Mouse (Mus musculus): ENCODE results near the gene Morn1.

Morn1 gene

GRCm38 (mm10) chr4:155086108-155087024, at the start of gene Morn1, which contains the start of gene Rer1:
Morn1 (plus strand) TSS chr4:155086577.
Rer1 (minus strand) TSS chr4:155086382.
- DNase-seq (ENCODE audit: low spot score), result peak; percentile 100

- DNase-seq (ENCODE audit: low spot score), result no peak
These were observed 46.2 kb upstream of the Morn1 start for GRCm38 (mm10) chr4:155040197-155040596.

GRCm38 (mm10) chr4:155040696-155041095, 45.7 kb upstream of the Morn1 start:
- no peak for DNase-seq (ENCODE audit: low spot score)

- DNase-seq (ENCODE audit: low spot score), result no peak
These were observed 43.6 kb upstream of the Morn1 start for GRCm38 (mm10) chr4:155042606-155043288.

GRCm38 (mm10) chr4:155043289-155043625, 43.1 kb upstream of the Morn1 start:
- no peak for DNase-seq (ENCODE audit: low spot score)

- no peak for DNase-seq (ENCODE audit: low spot score)
These were observed 39.7 kb upstream of the Morn1 start for GRCm38 (mm10) chr4:155046636-155047035.

- DNase-seq (ENCODE audit: low spot score), result no peak
These were observed 36.3 kb upstream of the Morn1 start for GRCm38 (mm10) chr4:155050116-155050515.

- no peak for DNase-seq (ENCODE audit: low spot score)
These were observed 29.7 kb upstream of the Morn1 start, which contains the start of gene Plch2 for GRCm38 (mm10) chr4:155056724-155057123. Plch2 (minus strand) TSS chr4:155056784.

- DNase-seq (ENCODE audit: low spot score), result no peak
These were observed 28.1 kb upstream of the Morn1 start for GRCm38 (mm10) chr4:155058325-155058724.

GRCm38 (mm10) chr4:155063895-155064294, 22.5 kb upstream of the Morn1 start:
- DNase-seq (ENCODE audit: low spot score), result no peak

- DNase-seq (ENCODE audit: low spot score), result no peak
These were observed 21.9 kb upstream of the Morn1 start for GRCm38 (mm10) chr4:155064474-155064873.

- DNase-seq (ENCODE audit: low spot score), result peak; percentile 81
These were observed 20.2 kb upstream of the Morn1 start for GRCm38 (mm10) chr4:155065970-155066833.

- DNase-seq (ENCODE audit: low spot score), result peak; percentile 98
These were observed 19.4 kb upstream of the Morn1 start, which contains the start of gene Pex10 for GRCm38 (mm10) chr4:155066834-155067522. Pex10 (plus strand) TSS chr4:155067016.

GRCm38 (mm10) chr4:155068357-155068972, 17.9 kb upstream of the Morn1 start:
- no peak for DNase-seq (ENCODE audit: low spot score)

GRCm38 (mm10) chr4:155069191-155069590, 17.2 kb upstream of the Morn1 start:
- no peak for DNase-seq (ENCODE audit: low spot score)

GRCm38 (mm10) chr4:155070199-155070598, 16.2 kb upstream of the Morn1 start:
- DNase-seq (ENCODE audit: low spot score), result no peak

- DNase-seq (ENCODE audit: low spot score), result no peak
These were observed 15.5 kb upstream of the Morn1 start for GRCm38 (mm10) chr4:155070921-155071320.

- DNase-seq (ENCODE audit: low spot score), result no peak
These were observed 12.0 kb upstream of the Morn1 start for GRCm38 (mm10) chr4:155074418-155074817.

- DNase-seq (ENCODE audit: low spot score), result no peak
These were observed 11.2 kb upstream of the Morn1 start for GRCm38 (mm10) chr4:155075137-155075536.

- DNase-seq (ENCODE audit: low spot score), result no peak
These were observed 10.6 kb upstream of the Morn1 start for GRCm38 (mm10) chr4:155075813-155076212.

GRCm38 (mm10) chr4:155076677-155077076, 9.7 kb upstream of the Morn1 start:
- no peak for DNase-seq (ENCODE audit: low spot score)
